Mouse (Mus musculus): ENCODE results near the gene Camk1d. TPM values are rescaled to one million over a fixed set of nuclear protein-coding genes. Genes with fewer than 3 reads are reported as not detected.

Camk1d gene
- polyA plus RNA-seq, 1 experiment from 2014 or later = 0.94 TPM

GRCm38 (mm10) chr2:5397468-5397867 lies 316.8 kb downstream of the Camk1d start:
- Histone ChIP-seq H3K27ac (replicated peaks; ENCODE audit: low read depth, low read length) (no peak overlapping the region), H3K4me2 (ENCODE audit: low read depth, low read length) (no peak overlapping the region), H3K4me3 (ENCODE audit: low read depth, low read length) (no peak overlapping the region), H3K27me3 (ENCODE audit: control insufficient read depth, insufficient read depth, low read length) (no peaks in the 10 kb centered on the region), H3K36me3 (replicated peaks; ENCODE audit: control insufficient read depth, insufficient read depth, low read depth, low read length) (no peaks in the 10 kb centered on the region), H3K4me1 (ENCODE audit: control insufficient read depth, insufficient read depth, low read length) (no peaks in the 10 kb centered on the region), H3K9me3 (replicated peaks; ENCODE audit: control insufficient read depth, low read length) (no peaks in the 10 kb centered on the region), H3K9ac (replicated peaks; ENCODE audit: low read length) (no peak overlapping the region)
- 51% methylated on average over 3 of the region's 3 CpGs for WGBS
- ATAC-seq (replicated peaks; ENCODE audit: insufficient number of reproducible peaks, low FRiP score, low TSS enrichment, low read depth) = no peak
- no peak for DNase-seq (ENCODE audit: low spot score)

GRCm38 (mm10) chr2:5396415-5396814 lies 317.9 kb downstream of the Camk1d start:
- no peak for ATAC-seq (replicated peaks; ENCODE audit: insufficient number of reproducible peaks, low FRiP score, low TSS enrichment, low read depth)
- 69% methylated on average over 1 of the region's 1 CpGs for WGBS
- no peak overlapping the region for H3K27ac ChIP-seq (replicated peaks; ENCODE audit: low read depth, low read length)
- H3K4me3 ChIP-seq (ENCODE audit: low read depth, low read length) = no peak overlapping the region
- no peak overlapping the region for H3K4me2 ChIP-seq (ENCODE audit: low read depth, low read length)
- no peaks in the 10 kb centered on the region for H3K36me3 ChIP-seq (replicated peaks; ENCODE audit: control insufficient read depth, insufficient read depth, low read depth, low read length)
- peak; percentile 26 for DNase-seq (ENCODE audit: low spot score)
- no peak overlapping the region for H3K9ac ChIP-seq (replicated peaks; ENCODE audit: low read length)
- no peaks in the 10 kb centered on the region for H3K9me3 ChIP-seq (replicated peaks; ENCODE audit: control insufficient read depth, low read length)
- no peaks in the 10 kb centered on the region for H3K27me3 ChIP-seq (ENCODE audit: control insufficient read depth, insufficient read depth, low read length)
- H3K4me1 ChIP-seq (ENCODE audit: control insufficient read depth, insufficient read depth, low read length) = no peaks in the 10 kb centered on the region

- Histone ChIP-seq H3K4me2 (ENCODE audit: low read depth, low read length) (no peak overlapping the region), H3K36me3 (replicated peaks; ENCODE audit: control insufficient read depth, insufficient read depth, low read depth, low read length) (no peaks in the 10 kb centered on the region), H3K27me3 (ENCODE audit: control insufficient read depth, insufficient read depth, low read length) (no peaks in the 10 kb centered on the region), H3K4me3 (ENCODE audit: low read depth, low read length) (no peak overlapping the region), H3K9me3 (replicated peaks; ENCODE audit: control insufficient read depth, low read length) (no peaks in the 10 kb centered on the region), H3K9ac (replicated peaks; ENCODE audit: low read length) (no peak overlapping the region), H3K27ac (replicated peaks; ENCODE audit: low read depth, low read length) (no peak overlapping the region), H3K4me1 (ENCODE audit: control insufficient read depth, insufficient read depth, low read length) (no peaks in the 10 kb centered on the region)
- DNase-seq (ENCODE audit: low spot score) (no peak), ATAC-seq (replicated peaks; ENCODE audit: insufficient number of reproducible peaks, low FRiP score, low TSS enrichment, low read depth) (no peak)
- WGBS = 55% methylated on average over 2 of the region's 2 CpGs
These were observed 318.4 kb downstream of the Camk1d start for GRCm38 (mm10) chr2:5395873-5396272.

GRCm38 (mm10) chr2:5392921-5393320 lies 321.4 kb downstream of the Camk1d start:
- no peak for DNase-seq (ENCODE audit: low spot score)
- Histone ChIP-seq H3K36me3 (replicated peaks; ENCODE audit: control insufficient read depth, insufficient read depth, low read depth, low read length) (no peaks in the 10 kb centered on the region), H3K4me3 (ENCODE audit: low read depth, low read length) (no peak overlapping the region), H3K4me2 (ENCODE audit: low read depth, low read length) (no peak overlapping the region), H3K9me3 (replicated peaks; ENCODE audit: control insufficient read depth, low read length) (no peaks in the 10 kb centered on the region), H3K9ac (replicated peaks; ENCODE audit: low read length) (no peak overlapping the region), H3K27ac (replicated peaks; ENCODE audit: low read depth, low read length) (no peak overlapping the region), H3K4me1 (ENCODE audit: control insufficient read depth, insufficient read depth, low read length) (no peaks in the 10 kb centered on the region), H3K27me3 (ENCODE audit: control insufficient read depth, insufficient read depth, low read length) (no peaks in the 10 kb centered on the region)
- no peak for ATAC-seq (replicated peaks; ENCODE audit: insufficient number of reproducible peaks, low FRiP score, low TSS enrichment, low read depth)

- Histone ChIP-seq H3K9ac (replicated peaks; ENCODE audit: low read length) (no peak overlapping the region), H3K27me3 (ENCODE audit: control insufficient read depth, insufficient read depth, low read length) (no peaks in the 10 kb centered on the region), H3K4me2 (ENCODE audit: low read depth, low read length) (no peak overlapping the region), H3K4me3 (ENCODE audit: low read depth, low read length) (no peak overlapping the region), H3K4me1 (ENCODE audit: control insufficient read depth, insufficient read depth, low read length) (no peaks in the 10 kb centered on the region), H3K36me3 (replicated peaks; ENCODE audit: control insufficient read depth, insufficient read depth, low read depth, low read length) (no peaks in the 10 kb centered on the region), H3K9me3 (replicated peaks; ENCODE audit: control insufficient read depth, low read length) (no peaks in the 10 kb centered on the region), H3K27ac (replicated peaks; ENCODE audit: low read depth, low read length) (no peak overlapping the region)
- no peak for DNase-seq (ENCODE audit: low spot score)
- 88% methylated on average over 4 of the region's 4 CpGs for WGBS
- no peak for ATAC-seq (replicated peaks; ENCODE audit: insufficient number of reproducible peaks, low FRiP score, low TSS enrichment, low read depth)
These were observed 321.8 kb downstream of the Camk1d start for GRCm38 (mm10) chr2:5392470-5392869.

- Histone ChIP-seq H3K27ac (replicated peaks; ENCODE audit: low read depth, low read length) (no peak overlapping the region), H3K9me3 (replicated peaks; ENCODE audit: control insufficient read depth, low read length) (no peaks in the 10 kb centered on the region), H3K27me3 (ENCODE audit: control insufficient read depth, insufficient read depth, low read length) (no peaks in the 10 kb centered on the region), H3K4me3 (ENCODE audit: low read depth, low read length) (no peak overlapping the region), H3K36me3 (replicated peaks; ENCODE audit: control insufficient read depth, insufficient read depth, low read depth, low read length) (no peaks in the 10 kb centered on the region), H3K4me1 (ENCODE audit: control insufficient read depth, insufficient read depth, low read length) (no peaks in the 10 kb centered on the region), H3K9ac (replicated peaks; ENCODE audit: low read length) (no peak overlapping the region), H3K4me2 (ENCODE audit: low read depth, low read length) (no peak overlapping the region)
- WGBS = 77% methylated on average over 7 of the region's 7 CpGs
- no peak for DNase-seq (ENCODE audit: low spot score)
- ATAC-seq (replicated peaks; ENCODE audit: insufficient number of reproducible peaks, low FRiP score, low TSS enrichment, low read depth) = no peak
These were observed 325.9 kb downstream of the Camk1d start for GRCm38 (mm10) chr2:5388381-5388780.

- no peak overlapping the region for H3K9ac ChIP-seq (replicated peaks; ENCODE audit: low read length)
- no peaks in the 10 kb centered on the region for H3K36me3 ChIP-seq (replicated peaks; ENCODE audit: control insufficient read depth, insufficient read depth, low read depth, low read length)
- DNase-seq (ENCODE audit: low spot score) (no peak), ATAC-seq (replicated peaks; ENCODE audit: insufficient number of reproducible peaks, low FRiP score, low TSS enrichment, low read depth) (no peak)
- H3K4me1 ChIP-seq (ENCODE audit: control insufficient read depth, insufficient read depth, low read length) = no peaks in the 10 kb centered on the region
- 53% methylated on average over 12 of the region's 12 CpGs for WGBS
- H3K4me3 ChIP-seq (ENCODE audit: low read depth, low read length) = no peak overlapping the region
- no peak overlapping the region for H3K4me2 ChIP-seq (ENCODE audit: low read depth, low read length)
- H3K27me3 ChIP-seq (ENCODE audit: control insufficient read depth, insufficient read depth, low read length) = no peaks in the 10 kb centered on the region
- H3K9me3 ChIP-seq (replicated peaks; ENCODE audit: control insufficient read depth, low read length) = no peaks in the 10 kb centered on the region
- no peak overlapping the region for H3K27ac ChIP-seq (replicated peaks; ENCODE audit: low read depth, low read length)
These were observed 332.3 kb downstream of the Camk1d start for GRCm38 (mm10) chr2:5381712-5382710.

- H3K27ac ChIP-seq (replicated peaks; ENCODE audit: low read depth, low read length) = no peak overlapping the region
- H3K4me1 ChIP-seq (ENCODE audit: control insufficient read depth, insufficient read depth, low read length) = no peaks in the 10 kb centered on the region
- no peak overlapping the region for H3K9ac ChIP-seq (replicated peaks; ENCODE audit: low read length)
- H3K36me3 ChIP-seq (replicated peaks; ENCODE audit: control insufficient read depth, insufficient read depth, low read depth, low read length) = no peaks in the 10 kb centered on the region
- H3K9me3 ChIP-seq (replicated peaks; ENCODE audit: control insufficient read depth, low read length) = no peaks in the 10 kb centered on the region
- H3K4me3 ChIP-seq (ENCODE audit: low read depth, low read length) = no peak overlapping the region
- ATAC-seq (replicated peaks; ENCODE audit: insufficient number of reproducible peaks, low FRiP score, low TSS enrichment, low read depth) = no peak
- no peak overlapping the region for H3K4me2 ChIP-seq (ENCODE audit: low read depth, low read length)
- no peaks in the 10 kb centered on the region for H3K27me3 ChIP-seq (ENCODE audit: control insufficient read depth, insufficient read depth, low read length)
- DNase-seq (ENCODE audit: low spot score) = no peak
- 73% methylated on average over 7 of the region's 7 CpGs for WGBS
These were observed 333.3 kb downstream of the Camk1d start for GRCm38 (mm10) chr2:5380973-5381372.
